Mouse (Mus musculus) megakaryocyte, adult 5-6 weeks (primary cell): ENCODE data around the gene Plekhn1. TPM values are rescaled to one million over a fixed set of nuclear protein-coding genes. Genes with fewer than 3 reads are reported as not detected.

ENCODE experiments used
- ATAC-seq: 2 replicates; pipeline ENCODE4 v1.8.0; 2016; ENCODE audit warnings: mild to moderate bottlenecking, inconsistent platforms; ENCODE audit not compliant: poor library complexity, severe bottlenecking
- total RNA-seq, 2 experiments: library from RNA; stranded (forward) in 1 of 2; stranded (reverse) in 1 of 2; fragments of 153-499, 151-499 nt in 1 of 2; fragments of 221-1000, 200-1000 nt in 1 of 2; gene quantifications; 2 replicates each; pipeline versions ENCODE4 v1.2.3 to v1.2.4; 2015 to 2017

Gene Plekhn1
- total RNA-seq, 2 experiments from 2014 or later = 8.5 to 11.2 TPM

DNA sequence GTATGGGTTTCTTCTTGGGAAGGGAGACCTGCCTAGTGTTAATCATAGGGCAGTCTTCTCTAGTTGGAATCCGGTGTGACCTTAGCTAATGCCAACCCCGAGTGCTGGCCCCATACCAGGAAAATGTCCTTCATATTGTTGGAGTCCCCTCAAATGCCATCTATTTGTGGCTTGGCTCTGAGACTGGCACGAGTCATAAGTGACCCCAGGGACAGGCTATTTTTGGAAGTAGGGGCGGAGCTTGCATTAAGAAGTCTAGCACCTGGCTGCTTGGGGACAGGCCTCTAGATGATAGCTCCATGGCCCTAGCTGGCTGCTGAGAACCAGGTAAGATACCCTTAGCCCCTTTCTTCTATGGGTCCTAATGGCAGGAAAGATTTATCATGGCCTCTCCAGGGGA is 19.0 kb downstream of the Plekhn1 start, which contains the start of gene Perm1:
Gene Perm1 (plus strand): TSS at position 220 of the 400 bp plus-strand sequence.
- no peak for ATAC-seq

DNA sequence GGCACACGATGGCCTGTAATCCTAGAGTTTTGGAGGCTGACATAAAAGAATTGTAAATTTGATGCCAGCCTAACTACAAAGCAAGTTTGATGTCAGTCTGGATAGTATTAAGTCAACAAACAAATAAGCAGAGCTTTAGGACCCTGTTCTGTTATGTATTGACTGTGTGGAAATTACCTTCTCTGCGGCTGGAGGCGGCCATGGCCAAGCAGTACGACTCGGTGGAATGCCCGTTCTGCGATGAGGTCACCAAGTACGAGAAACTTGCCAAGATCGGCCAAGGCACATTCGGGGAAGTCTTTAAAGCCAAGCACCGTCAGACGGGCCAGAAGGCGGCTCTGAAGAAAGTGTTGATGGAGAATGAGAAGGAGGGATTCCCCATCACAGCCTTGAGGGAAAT is 21.5 kb downstream of the Plekhn1 start:
- ATAC-seq = no peak

DNA sequence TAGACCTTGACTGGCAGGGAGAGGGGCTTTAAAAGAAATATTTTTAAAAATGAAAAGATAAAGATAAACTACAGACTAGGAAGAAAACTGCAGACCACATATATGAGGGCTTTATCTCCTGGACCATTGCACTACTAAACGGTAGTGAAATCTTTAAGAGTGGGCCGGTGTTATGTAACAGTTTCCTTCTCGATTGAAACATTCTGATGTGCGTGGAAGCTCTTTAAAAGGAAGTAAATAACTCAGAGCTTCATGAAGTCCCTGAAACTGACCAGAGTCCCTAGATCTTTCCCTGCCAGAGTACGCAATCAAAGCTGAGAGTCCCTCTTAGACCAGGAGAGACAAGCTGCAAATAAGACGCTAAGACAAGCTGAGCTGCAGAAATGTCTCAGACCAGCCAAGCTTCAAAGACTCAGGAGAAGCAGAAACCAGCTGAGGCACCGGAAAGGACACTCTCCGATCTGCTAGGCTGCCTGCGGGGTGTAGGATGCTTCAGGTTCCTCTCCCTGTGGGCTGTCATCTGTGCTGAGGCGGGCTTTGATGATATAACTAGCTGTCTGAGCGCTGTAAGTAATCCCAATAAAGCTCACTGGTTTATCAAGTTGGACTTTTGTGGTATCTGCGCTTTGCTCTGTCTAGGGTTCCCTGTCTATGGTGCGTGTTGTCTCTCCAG is 24.6 kb downstream of the Plekhn1 start:
- ATAC-seq = peak; percentile 89

DNA sequence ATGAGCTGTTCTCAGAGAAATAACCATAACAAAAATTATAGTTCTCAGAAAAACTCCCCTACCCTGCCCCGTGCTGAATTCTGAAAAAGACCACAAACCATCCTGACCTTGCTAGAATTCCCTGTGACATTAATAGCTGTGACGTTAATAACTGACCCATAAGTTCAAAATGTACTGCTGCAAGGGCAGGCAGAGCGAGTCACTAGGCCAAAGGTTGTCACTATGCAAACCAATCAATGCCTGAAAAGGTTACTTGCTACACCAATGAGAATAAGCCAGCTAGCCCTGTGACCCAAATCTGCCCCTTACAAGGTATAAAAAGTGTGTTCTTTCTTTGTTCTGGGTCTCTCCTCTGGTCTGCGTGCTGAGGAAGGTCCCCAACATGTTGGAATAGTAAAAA is 25.8 kb downstream of the Plekhn1 start:
- no peak for ATAC-seq

DNA sequence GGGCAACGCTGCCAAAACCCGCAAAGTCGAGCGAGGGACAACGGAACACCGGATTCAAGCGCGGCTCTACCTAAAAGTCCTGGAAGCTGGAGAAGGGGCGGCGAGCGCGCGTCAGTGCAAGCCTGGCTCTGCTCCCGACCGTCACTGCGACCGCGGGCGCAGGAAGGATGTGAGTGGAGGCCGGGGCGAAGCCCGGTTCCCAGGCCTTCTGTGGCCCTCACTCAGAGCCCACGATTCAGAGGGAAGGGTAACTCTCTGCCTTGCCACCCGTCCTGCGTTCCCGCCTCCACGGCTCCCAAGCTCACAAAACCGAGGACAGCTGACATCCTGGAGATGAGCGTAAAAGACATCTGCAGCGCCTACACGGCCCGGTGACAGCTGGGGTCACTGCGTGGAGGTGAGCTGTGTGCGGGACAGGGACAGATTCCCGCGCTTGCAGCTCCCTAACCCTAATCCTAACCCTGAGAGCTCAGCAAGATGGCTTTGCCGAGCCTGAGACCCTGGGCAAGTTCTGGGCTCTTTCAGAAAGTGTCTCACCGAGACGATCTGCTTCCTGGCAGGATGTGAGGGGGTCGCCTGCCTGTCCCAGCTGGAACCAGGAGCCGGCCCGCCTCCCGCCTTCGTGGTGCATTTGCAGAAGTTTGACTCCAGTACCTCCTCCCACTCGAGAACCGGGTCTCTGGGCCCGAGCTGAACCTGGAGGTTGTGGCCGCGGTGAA is 31.1 kb downstream of the Plekhn1 start:
- peak; percentile 39 for ATAC-seq

DNA sequence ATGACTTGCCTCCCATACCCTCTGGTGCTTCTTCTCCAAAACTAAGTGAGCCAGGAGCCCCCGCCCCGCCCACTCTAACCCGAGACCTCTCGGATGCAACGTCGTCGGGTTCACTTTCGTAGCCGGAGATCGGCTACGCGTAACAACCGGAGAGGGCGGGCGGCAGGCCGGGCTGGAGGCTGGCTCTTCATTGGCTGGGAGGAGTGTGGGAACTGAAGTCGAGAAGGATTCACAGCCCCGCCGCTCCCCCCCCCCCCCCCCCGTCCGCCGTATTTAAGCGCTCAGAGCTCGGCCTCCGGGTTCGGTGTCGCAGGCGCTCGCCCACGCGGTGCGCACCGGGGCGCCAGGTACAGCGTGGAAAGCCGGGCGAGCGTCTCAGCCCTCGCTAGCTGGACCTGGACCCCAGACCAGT is 31.6 kb downstream of the Plekhn1 start, which contains the start of gene AW011738:
Gene AW011738 (plus strand): TSS at position 304 of the 412 bp plus-strand sequence.
- ATAC-seq = peak; percentile 74

DNA sequence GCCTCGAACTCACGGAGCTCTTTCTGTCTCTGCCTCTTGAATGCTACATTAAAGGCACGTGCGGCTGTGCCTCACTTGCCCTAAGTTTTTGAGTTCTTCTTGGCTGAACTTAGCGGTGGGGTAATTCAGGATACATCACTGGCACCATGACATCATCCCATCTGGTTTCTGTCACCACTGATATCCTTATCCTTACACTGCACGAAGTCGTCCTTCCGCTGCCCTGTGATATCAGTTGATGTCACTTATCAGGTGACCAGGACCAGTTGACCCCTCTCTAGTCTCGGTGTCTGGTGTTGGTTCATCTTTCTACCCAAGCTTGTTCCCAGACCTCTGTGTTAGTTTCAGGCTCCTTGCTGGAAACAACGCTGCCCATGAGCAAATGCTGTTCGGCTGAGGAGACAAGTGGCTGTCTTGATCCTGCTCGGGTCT is 32.2 kb downstream of the Plekhn1 start:
- no peak for ATAC-seq

DNA sequence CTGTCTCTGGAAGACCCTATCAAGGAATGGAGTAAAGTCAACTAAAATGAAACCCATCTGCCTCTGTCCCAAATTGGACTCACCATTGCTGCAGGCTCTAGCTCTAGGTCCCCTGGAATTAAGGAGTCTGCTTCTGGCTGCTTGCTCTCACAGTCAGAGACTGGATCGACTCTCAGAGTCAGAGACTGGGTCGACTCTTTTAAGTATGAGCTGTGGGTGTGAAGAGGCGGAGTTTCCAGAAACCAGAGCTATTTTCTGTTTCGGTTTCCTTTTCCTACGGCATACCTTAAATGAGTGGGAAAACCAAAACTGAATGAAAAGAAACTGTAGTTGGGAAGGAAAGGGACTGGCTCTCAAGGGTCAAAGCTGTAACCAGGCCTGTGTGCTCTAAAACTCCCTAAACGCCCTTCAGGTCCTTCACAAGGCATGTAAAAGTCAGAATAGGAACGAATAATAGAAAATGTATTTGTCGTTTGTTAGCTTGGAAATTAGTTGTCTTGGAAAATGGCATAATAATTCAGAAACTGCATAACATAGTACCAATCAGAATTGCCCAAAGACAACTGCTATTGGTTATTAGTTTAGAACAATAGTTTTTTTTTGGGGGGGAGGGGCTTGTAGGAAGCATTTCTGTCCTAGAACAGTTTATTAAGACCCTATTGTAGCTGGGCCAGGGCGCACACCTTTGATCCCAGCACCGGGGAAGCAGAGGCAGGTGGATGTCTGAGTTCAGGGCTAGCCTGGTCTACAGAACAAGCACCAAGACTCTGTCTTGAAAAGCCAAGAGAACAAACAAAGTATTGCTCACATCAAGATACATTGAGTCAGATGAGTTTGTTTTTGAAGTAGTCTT is 33.8 kb downstream of the Plekhn1 start, which contains the start of gene Isg15:
Gene Isg15 (minus strand): TSS at position 196 of the 853 bp plus-strand sequence.
- 0 out of 2 replicates have a peak, but pooled peaks have one; percentile 8 for ATAC-seq

DNA sequence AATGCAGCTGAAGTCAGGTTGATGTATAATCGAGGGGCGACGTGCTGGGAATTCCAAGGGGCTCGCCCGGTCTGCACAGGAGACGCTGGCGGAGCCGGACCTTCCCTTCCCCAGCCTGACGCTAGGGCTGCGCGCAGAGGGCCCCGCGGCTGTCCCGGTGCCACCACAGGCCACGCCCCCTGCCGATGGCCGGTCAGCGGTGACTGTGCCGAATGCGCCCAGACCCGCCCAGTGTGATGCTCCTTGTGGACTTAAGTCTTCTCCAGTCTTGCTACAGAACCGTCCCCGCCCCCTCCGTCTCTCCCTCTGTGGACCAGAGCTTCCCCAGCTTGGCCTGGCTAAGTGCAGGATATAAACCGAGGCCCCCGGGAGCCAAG is 36.8 kb downstream of the Plekhn1 start:
- ATAC-seq = peak; percentile 87

DNA sequence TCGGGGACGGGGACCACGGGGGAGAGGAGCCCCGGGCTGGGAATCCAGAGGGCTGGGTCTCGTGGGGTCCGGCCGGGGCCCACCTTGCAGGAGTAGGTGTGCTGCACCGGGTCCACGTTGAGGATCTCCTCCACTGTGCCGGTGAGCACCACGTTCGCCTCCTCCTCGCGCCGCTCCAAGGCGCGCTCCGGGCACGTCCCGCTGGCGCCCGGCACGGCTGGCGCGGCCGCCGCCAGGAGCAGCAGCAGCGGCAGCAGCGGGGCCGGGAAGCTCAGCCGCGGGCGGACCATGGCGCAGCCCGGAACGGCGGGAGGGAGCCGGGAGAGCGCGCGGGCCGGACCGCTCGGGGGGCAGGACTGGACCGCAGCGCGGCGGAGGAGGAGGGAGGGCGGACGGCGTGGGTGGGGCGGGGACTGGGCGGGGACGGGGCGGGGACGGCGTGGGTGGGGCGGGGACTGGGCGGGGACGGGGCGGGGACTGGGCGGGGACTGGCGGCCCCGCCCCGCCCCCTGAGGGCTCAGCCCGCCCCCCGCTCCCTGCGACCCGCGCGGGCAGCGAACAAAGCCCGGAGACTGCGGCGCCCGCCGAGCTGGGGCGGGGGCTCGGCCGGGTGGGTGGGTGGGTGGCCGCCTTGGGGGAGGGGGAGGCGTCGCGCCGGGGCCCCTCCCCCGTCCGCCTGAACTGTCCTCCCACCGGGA is 37.4 kb downstream of the Plekhn1 start, which contains the start of gene Agrn:
Gene Agrn (minus strand): TSS at position 358 of the 698 bp plus-strand sequence.
- peak; percentile 56 for ATAC-seq

DNA sequence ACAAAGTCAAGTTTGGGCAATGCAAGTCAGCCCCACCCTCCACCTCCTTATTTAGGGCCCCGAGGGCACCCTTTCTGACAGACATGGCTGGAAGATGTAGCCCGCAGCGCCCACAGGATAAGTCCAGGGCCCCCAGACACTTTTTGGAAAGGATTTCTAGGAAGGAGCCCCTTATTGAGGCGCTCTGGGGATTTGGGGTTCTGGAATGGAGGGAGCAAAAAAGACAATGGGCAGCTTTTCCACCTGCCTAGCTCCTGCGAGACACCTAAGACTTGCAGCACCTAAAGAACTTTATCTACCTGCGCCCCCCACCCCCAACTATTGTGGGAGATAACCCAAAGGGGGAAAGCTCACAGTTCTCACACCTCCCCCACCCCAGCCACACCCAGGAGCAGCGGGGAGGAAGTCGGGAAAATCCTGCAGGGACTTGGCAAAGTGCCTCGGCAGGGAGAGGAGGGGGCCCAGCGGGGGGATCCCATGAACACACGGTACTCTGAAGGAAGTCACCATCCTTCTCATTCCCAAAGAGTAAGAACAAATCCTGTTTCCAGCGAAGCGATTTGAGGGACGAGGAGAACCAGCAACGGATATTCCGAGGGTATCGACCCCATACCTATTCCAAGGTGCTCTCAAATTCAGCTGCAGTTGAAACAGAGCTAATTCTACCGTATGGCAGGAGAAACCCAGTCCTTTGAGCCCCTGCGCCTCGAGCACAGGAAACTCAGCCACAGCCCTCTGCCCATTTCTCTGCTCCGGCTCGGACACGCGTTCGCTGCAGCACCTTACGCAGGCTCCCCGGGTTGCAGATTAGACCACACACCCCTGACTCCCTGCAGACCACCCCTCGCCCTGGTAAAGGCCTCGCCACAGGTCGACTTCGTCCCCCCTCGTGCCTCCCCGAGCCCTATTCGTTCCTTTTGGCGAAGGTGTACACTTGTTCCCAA is 38.5 kb downstream of the Plekhn1 start:
- no peak for ATAC-seq

DNA sequence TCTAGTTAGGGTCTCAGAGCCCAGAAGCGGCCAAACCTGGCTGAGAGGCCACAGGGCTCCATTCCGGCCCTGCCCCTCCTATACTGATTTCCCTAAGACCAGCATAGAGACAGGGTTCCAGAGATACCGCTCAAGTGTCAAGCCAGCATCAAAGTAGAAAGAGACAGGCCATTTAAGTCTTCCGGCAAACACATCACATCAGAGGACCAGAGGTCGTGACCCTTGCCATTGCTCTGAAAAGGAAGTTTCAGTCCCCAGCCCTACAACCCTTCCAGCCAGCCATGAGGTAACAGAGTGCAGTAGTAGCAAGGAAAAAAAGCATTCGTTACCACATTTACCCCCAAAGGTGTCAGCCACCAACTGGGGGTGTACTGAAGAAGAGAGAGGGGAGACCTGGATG is 40.3 kb downstream of the Plekhn1 start:
- no peak for ATAC-seq

DNA sequence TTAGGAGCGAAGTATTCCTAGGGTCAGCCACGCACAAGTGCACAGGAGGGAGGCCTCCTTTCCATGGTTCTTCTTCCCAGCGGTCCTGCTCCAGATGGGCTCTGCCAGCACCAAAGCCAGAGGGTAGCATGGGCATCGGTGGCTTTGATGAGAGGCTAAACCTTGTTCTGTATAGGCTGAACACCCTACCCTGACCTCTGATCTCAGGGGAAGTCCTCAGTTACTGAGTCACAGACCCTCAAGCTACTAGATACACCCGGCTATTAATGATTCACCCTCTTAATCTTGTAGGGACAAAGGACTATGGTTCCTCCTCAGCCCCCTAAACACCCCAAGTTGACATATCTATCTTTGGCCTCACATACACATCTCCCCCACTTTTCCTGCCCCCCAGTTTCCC is 40.8 kb downstream of the Plekhn1 start:
- ATAC-seq = no peak

DNA sequence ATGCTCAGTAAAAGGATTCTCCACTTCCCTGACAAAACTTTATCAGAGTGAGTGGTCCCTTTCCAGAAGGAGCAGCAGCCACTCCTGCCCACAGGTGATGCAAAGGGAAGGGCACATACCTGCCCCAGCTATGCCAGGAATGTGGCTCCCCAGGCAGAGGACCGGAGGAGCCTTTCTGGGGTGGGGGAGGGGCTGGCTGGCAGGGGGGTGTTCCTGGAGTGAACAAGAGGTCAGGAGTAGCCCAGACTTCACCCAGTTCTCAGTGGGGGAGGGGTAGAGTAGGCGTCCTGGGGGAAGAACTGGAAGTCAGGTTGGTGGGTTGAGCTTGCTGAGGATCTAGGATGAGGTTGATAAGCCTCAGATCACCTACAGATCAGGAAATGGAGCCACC is 41.5 kb downstream of the Plekhn1 start:
- no peak for ATAC-seq

DNA sequence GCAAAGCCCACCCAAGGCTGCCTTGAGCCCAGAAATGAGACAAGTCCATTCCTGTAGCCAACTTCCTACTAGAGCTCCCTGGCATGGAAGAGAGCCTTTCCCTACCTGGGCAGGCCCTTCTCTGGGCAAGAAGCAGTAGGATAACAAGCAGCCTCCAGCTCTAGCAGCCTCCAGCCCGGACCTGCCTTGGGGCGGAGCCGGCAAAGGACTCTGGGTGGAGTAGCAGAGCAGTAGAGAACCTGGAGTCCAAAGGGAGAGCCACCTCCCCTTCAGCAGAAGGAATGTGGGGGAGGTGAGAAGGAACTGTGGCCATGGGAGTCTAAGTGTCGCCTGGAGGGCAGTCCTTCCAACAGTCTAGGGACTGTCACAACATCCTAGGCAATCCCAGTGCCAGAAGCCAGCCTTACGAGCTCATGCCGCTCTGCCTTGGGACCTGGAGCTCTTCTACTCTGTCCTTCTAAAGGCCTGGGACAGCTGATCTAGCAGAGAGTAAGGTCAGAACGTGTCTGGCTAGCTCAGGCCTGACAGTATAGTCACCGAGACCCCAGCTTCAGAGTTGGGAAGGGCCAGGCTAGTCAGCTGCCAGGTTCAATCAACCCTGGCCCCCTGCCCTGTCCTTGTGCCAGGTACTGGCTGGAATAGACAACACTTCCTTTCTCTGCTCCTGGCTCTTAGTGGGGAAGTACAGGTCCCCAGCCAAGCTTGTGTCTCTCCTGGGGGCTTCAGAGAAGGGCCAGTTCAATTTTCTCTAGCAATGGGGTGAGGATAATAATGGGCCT is 42.0 kb downstream of the Plekhn1 start:
- no peak for ATAC-seq

DNA sequence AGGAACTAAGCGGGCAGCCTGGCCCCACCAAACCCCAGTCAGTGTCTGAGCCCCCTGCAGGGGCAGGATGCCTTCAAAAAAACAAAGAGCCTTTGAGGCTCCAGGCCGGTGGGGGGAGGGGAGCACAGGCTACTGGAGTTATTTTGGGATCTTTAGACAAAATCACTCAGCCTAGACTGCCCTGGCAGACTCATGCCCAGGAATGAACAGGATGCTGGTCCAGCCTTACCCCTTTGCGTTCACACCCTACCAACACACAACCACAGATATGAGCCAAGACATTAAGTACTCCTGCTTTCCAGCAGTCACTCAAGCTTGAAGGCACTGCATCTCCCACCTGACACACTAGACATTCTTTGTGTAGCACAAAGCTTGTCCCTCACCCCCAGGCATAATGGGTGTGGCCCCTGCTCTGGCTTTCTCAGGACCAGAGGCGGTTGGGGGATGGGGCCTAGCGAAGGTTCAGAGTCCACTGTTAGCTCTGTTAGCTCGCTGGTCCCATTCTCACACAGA is 45.8 kb downstream of the Plekhn1 start:
- no peak; the same call in 1 of the 2 replicates for ATAC-seq

DNA sequence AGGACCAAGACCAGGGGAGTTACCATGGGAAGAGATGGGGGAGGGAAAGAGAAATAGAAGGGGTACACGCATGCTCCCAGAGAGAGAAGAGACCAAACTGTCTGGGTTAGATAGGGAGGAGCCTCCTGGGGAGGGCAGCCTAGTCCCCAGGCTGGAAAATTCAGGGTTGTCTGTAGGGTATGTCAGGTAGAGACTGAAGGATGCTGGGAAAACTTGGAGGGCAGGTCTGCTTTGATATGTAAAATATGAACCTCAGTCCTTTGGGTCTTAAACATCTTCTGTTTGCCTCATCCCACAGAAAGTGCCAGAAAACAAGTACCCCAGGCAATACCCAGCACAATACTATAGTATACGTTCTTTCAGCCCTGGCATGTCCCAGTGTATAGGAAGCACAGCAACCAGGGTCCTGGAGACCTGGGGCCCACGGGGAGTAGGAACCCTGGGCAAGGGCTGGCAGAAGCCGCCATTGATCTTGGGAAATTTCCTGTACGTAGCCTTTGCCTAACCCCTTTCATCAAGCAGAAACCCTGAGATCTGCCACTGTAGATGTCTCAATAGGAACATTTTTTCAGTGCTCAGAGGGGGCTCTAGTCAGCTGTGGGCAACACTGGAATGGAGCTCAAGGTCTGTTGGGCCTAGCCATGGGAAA is 46.4 kb downstream of the Plekhn1 start:
- peak; percentile 71 for ATAC-seq
